Mouse (Mus musculus) gastrocnemius, adult 2 months (tissue): Measurements from ENCODE around the gene H2afy2. TPM values are rescaled to one million over a fixed set of nuclear protein-coding genes. Genes with fewer than 3 reads are reported as not detected.

Experiments
- DNase-seq: peaks from one replicate; pipeline ENCODE4 v3.0.0; 2022
- H3K27ac ChIP-seq: fragments of 200-600 bp; 2 replicates; pipeline ENCODE4 v1.8.1; 2022; ENCODE audit warnings: mild to moderate bottlenecking
- H3K4me3 ChIP-seq: fragments of 200-600 bp; 2 replicates; pipeline ENCODE4 v1.8.1; 2022; ENCODE audit warnings: mild to moderate bottlenecking, moderate library complexity
- CTCF ChIP-seq: fragments of 200-600 bp; IDR thresholded peaks from 2 replicates; pipeline ENCODE4 v1.8.1; 2022; ENCODE audit warnings: antibody characterized with exemption, mild to moderate bottlenecking, moderate library complexity
- intact Hi-C: fragments of 180-260 bp; cut with DNase I; formaldehyde crosslinking; loops from one replicate; pipeline ENCODE4 v1.15.1; 2025
- long read RNA-seq, 2 experiments: library from polyadenylated mRNA; stranded (forward); transcript quantifications; one replicate each; pipeline ENCODE4 v2.0.0; 2021
- total RNA-seq, 2 experiments: library from RNA; stranded (reverse); gene quantifications; 2 replicates each; pipeline ENCODE4 v1.2.3; 2021

H2afy2 gene
- 1 to 10 TPM in 1 of 2 experiments, under 1 TPM in 1; 0.36 to 1.1 TPM for total RNA-seq
- long read RNA-seq, experiment 1, result 0 reads
- long read RNA-seq, experiment 2, result 0 reads

GRCm38 (mm10) chr10:61783621-61784251 lies at the start of gene H2afy2:
Gene H2afy2, minus strand, starts transcription at chr10:61784147.
- peak; percentile 36; the same call in 1 of the 2 replicates for TF ChIP-seq CTCF
- DNase-seq, result peak; percentile 50
- intact Hi-C loops, result no loop called here
- H3K4me3 ChIP-seq, result peak within 1 kb of the TSS; percentile 89
- peak within 1 kb of the TSS; percentile 72 for H3K27ac ChIP-seq

GRCm38 (mm10) chr10:61832713-61833112 lies 48.8 kb upstream of the H2afy2 start:
- H3K27ac ChIP-seq, result no peak overlapping the region
- no peak for TF ChIP-seq CTCF
- intact Hi-C loops, result loop anchor here (10.0 kb wide), 1 partner anchor 352 kb away; no protein-coding TSS in a partner anchor
- no peak overlapping the region for H3K4me3 ChIP-seq
- DNase-seq, result no peak

DNA sequence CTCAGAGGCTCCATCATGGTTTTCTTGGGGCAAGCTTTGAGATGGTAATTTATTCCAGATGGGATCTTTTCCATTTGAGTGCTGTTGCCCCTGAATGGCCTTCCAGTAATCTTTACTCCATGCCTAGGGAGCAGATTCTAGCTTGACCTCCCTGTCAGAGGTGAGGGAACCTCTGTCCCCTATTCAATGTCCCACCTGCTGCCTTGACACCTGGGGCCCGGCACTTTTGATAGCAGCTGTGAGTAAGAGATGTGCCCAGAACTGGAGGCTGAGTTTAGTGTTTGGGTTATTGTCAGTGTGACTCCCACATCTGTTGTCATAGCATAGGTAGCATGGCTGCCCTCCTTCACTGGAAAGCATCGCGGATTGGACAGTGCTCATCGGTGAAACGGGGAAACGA lies 47.8 kb upstream of the H2afy2 start:
- TF ChIP-seq CTCF, result no peak
- intact Hi-C loops, result loop anchor here (10.0 kb wide), 1 partner anchor 353 kb away; no protein-coding TSS in a partner anchor
- Histone ChIP-seq H3K27ac (no peak overlapping the region), H3K4me3 (no peak overlapping the region)
- DNase-seq, result no peak

GRCm38 (mm10) chr10:61831251-61831650 lies 47.3 kb upstream of the H2afy2 start:
- Histone ChIP-seq H3K27ac (no peak overlapping the region), H3K4me3 (no peak overlapping the region)
- intact Hi-C loops, result loop anchor here (10.0 kb wide), 1 partner anchor 354 kb away; no protein-coding TSS in a partner anchor
- no peak for DNase-seq
- TF ChIP-seq CTCF, result no peak

GRCm38 (mm10) chr10:61830817-61831216 lies 46.9 kb upstream of the H2afy2 start:
- no peak for TF ChIP-seq CTCF
- Histone ChIP-seq H3K4me3 (no peak overlapping the region), H3K27ac (no peak overlapping the region)
- no peak for DNase-seq
- intact Hi-C loops, result loop anchor here (10.0 kb wide), 1 partner anchor 354 kb away; no protein-coding TSS in a partner anchor

DNA sequence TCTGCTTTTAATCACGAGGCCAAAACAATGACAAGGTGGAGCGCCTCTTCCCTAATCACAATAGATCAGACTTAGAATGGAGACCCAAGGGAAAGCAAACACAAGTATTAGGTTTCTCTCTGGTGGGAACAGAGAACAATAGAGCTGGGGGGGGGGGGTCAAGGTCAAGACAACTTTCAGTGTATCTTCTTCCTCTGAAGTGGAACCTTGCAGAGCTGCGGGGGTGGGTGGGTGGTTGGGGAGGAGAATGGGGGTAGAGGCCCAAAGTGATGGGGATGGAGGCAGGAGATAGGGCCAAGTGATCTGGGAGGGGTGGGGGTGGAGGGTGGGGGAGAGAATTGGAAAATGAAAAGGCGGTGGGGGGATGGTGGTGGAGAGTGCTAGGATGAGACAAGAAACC lies 45.1 kb upstream of the H2afy2 start:
- Histone ChIP-seq H3K4me3 (no peak overlapping the region), H3K27ac (no peak overlapping the region)
- no peak for DNase-seq
- intact Hi-C loops, result no loop called here
- no peak for TF ChIP-seq CTCF

- no peak for DNase-seq
- Histone ChIP-seq H3K4me3 (no peak overlapping the region), H3K27ac (no peak overlapping the region)
- intact Hi-C loops, result no loop called here
- TF ChIP-seq CTCF, result no peak
Observed at GRCm38 (mm10) chr10:61827950-61828936, 44.3 kb upstream of the H2afy2 start.

GRCm38 (mm10) chr10:61826753-61827435 lies 42.9 kb upstream of the H2afy2 start:
- intact Hi-C loops, result no loop called here
- no peak for TF ChIP-seq CTCF
- Histone ChIP-seq H3K4me3 (no peak overlapping the region), H3K27ac (no peak overlapping the region)
- DNase-seq, result no peak

DNA sequence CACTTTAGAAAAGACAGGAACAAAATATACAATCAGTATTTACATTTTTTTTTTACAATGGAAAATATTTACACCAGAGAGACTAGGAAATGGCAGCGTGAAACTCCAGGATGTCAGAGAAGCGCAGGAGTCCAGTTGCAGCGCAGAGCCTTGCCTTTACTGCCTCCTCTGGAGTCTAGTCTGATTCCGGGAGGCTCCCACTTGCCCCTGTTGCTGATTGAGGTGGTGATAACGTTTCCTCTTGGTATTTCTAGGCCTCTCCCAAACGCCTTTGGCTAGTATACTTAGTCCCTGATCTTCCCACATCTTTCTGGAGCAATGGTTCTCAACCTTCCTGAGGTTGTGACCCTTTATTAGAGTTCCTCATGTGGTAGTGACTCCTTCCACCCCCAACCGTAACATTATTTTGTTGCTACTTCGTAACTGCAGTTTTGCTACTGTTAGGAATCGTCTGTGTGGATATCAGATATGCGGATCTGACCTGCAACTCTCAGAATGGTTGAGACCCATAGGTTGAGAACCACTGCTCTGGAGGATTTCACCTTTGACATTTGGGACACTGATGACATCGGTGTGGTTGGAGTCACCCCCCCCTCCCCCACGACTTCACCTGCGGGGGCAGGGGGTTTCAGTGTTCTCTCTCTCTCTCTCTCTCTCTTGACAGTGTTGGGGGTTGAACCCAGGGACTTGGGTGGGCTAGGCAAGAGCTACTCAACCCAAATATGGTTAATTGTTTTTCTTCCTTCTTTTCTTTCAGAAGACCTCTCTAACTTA lies 42.2 kb upstream of the H2afy2 start:
- H3K27ac ChIP-seq, result no peak overlapping the region
- no peak for TF ChIP-seq CTCF
- intact Hi-C loops, result no loop called here
- DNase-seq, result no peak
- no peak overlapping the region for H3K4me3 ChIP-seq

- no peak for DNase-seq
- H3K27ac ChIP-seq, result no peak overlapping the region
- intact Hi-C loops, result no loop called here
- H3K4me3 ChIP-seq, result no peak overlapping the region
- TF ChIP-seq CTCF, result no peak
Observed at GRCm38 (mm10) chr10:61825536-61825935, 41.6 kb upstream of the H2afy2 start.

- H3K27ac ChIP-seq, result no peak overlapping the region
- intact Hi-C loops, result no loop called here
- no peak for TF ChIP-seq CTCF
- no peak overlapping the region for H3K4me3 ChIP-seq
- DNase-seq, result no peak
Observed at GRCm38 (mm10) chr10:61823731-61824115, 39.8 kb upstream of the H2afy2 start.
